Mouse (Mus musculus) yolk sac, embryonic 10.5 days (tissue): Measurements from ENCODE around the gene Atp6v0e.
A peak's percentile ranks its signal among the peaks of the same experiment; 100 is the strongest.

Experiments
- DNase-seq: peaks from one replicate; pipeline ENCODE4 v3.0.0-alpha.2; 2017; ENCODE audit warnings: low spot score

Atp6v0e gene

DNA sequence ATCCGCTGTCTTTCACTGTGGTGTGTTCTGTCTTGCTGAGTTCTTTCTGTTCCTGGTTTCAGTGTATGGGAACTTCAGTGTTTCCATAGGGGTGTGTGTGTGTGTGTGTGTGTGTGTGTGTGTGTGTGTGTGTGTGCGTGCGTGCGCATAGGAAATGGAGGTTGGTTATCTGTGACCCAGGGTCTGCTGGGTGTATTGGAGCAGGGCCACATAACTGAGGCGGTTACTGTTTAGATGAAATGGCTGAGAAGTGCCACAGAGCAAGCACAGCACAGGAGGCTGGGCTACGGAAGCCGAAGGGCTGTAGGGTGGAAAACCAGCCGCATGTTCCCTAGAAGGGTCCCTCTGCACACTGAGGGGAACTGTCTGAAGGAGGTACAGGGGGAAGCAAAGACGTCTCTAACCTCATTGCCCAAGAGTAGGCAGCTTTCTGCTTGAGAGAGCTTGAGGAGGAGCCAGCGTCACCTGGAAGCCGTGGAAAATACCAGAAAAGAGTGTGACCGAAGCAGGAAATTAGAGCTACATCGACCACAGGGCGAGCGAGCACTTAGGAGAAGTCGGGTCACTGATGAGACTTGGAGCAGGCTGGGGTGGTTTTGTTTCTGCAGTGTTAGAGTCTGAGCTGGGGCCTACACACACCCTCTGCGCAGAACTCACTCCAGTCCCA lies 23.4 kb downstream of the Atp6v0e start:
- no peak for DNase-seq

DNA sequence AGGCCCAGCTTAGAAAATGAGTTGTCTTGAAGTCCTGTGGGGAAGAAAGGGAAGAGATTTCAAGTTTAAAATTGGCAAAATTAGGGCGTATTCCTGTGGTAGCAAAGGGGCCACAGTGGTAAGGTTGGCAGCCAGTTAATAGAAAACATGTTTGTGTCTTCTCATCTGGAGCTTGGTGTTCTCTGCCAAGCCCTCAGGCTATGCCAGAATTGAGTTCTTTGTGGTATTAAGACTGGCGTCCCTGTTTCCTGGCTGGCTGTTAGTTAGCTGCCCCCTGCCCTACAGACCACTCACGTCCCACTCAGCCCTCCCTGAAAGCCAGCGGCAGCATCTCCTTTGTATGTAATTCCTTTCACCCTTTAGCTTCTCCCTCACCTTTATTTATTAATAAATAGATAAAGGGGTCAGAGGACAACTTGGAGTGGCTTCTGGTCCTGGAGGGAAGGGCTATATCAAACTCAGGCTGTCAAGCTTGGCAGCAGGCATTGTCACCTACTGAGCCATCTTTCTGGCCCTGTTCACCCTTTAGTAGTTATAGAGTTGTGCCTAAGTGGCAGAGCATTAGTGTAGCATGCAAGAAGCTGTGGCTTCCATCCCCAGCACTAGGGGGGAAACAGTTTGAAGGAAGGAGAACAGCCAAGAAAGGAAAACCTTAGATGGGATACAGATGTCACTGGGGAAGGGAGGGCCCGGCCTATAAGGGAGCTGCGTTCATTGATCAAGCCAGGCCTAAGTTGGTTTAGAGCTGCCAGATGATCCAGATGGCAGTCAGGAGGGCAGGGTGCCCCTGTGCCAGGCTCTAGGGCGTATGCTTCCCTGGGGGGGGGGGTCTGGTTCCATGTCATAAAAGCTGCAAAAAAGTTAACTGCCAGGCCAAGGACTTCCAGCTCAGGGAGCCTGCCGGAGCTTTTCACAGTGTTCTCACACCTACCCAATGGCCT lies 26.0 kb downstream of the Atp6v0e start:
- DNase-seq, result no peak

DNA sequence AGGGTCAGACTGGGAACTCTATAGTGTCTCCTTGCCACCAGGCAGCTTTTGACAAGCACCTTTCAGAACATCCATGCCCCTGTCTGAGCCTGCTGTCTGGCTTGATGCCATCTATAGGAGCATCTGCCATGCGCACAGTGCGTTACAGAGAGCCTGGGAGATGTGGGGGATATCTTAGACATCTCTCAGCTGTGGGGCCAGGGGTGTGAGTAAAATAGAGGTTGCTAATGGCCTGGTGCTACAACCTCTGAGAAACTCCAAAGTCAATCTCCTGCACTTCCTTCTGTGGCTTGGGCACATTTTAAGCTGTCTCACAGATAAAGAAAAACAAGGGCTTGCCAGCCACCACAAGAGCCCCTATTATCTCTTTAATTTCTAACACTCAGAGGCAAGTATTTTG lies 26.8 kb downstream of the Atp6v0e start:
- no peak for DNase-seq

DNA sequence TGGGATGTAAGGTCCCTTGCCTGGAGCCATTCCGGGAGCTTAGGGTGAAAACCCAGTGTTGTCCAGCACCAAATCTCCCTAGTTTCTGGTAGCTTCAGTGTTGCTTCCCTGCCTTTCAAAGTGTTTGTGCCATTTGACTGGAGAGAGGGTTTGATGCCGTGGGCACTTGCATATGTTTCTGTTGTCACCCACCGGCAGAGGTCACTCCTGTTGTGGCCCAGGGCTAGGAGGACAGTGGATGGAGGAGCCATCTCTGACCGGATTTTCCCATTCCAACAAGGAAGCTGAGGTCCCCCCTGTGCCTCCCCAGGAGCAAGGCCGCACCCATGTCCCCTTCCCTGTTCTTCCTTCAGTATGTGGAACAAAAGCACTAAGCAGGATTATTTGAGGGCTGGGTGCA lies 27.2 kb downstream of the Atp6v0e start:
- no peak for DNase-seq

DNA sequence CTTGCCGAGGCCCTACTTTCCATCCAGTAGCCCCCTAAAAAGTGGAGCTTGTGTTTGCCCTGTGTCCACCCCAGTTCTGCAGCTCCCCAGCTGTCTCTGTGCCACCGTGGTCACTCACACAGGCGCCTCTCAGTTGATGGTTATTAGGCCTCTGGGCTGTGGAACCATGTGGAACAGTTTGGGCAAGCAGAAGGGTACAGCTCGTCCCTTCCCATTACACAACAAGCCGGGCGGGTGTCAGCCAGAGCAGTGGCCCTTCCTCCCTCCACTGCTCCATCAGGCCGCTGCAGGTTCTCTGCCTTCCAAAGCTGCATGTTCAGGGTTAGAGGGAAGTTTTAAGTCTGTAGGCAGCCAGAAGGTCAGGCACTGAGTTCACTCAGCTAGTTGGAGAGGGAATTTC lies 28.1 kb downstream of the Atp6v0e start:
- no peak for DNase-seq

DNA sequence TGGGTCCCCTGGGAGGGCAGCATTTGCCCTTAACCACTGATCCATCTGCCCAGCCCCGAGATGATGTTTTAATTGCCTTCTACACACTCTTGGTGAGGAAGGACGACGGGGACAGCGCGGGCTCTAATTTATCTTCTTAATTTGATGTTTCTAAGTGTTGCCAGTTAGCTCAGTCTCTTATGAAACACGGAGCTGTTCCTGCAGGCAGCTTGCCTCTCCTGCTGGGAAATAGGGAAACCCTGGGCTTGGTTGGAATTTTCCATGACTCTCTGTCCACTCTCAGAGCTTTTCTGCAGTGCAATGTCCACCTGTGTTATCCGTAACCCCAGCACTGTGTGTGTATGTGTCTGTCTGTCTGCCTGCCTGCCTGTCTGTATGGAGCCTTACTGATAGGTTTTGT lies 30.4 kb downstream of the Atp6v0e start:
- no peak for DNase-seq

DNA sequence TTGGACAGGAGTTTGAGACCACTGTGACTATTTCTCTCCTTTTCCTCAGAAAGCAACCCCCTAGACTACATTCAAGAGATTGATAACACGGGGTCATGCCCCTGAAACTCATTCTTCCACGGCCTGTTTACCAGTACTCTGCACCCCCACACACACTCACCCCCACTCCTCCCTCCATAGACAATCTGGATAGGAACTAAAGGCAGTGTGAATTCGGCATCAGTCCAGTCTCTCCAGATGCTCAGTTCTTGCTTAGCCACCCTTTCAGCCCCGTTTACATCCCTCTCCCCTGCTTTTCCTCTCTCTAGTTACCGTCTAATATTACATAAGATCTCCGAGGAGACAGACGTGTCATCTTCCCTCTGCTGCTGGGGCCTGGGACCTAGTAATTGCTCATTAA lies 31.1 kb downstream of the Atp6v0e start:
- no peak for DNase-seq

DNA sequence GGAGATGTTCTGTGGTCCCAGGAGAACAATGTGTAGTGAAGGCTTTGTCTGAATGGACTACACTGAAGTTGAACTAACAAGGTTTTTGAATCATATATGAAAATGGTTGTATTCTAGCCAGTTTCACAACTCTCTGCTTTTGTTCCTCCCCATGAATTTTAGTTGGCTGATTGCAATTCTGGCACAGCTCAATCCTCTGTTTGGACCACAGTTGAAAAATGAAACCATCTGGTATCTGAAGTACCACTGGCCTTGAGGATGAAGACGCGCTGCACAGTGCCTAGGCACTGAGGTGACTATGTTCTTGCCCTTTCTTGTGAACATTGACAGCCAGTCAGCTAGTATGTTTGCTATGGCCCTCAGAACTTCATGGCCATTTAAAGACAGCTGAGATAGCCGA lies 32.2 kb downstream of the Atp6v0e start:
- DNase-seq, result no peak

DNA sequence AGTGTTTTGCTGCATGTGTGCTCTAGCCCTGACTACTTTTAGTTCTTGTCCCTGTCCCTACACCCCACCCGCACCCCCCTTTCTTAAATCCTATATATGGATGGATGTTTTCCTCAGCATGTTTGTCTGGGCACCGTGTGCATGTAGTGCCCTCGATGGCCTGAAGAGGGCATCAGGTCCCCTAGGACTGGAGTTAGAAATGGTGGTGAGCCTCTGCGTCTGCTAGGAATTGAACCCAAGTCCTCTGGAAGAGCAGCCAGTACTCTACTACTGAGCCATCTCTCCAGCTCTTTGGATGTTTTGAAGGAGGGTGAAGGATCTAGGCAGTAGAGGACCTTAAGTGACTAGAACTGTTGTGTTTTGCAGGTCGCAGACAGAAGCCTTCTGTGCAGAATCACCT lies 35.8 kb downstream of the Atp6v0e start:
- no peak for DNase-seq

DNA sequence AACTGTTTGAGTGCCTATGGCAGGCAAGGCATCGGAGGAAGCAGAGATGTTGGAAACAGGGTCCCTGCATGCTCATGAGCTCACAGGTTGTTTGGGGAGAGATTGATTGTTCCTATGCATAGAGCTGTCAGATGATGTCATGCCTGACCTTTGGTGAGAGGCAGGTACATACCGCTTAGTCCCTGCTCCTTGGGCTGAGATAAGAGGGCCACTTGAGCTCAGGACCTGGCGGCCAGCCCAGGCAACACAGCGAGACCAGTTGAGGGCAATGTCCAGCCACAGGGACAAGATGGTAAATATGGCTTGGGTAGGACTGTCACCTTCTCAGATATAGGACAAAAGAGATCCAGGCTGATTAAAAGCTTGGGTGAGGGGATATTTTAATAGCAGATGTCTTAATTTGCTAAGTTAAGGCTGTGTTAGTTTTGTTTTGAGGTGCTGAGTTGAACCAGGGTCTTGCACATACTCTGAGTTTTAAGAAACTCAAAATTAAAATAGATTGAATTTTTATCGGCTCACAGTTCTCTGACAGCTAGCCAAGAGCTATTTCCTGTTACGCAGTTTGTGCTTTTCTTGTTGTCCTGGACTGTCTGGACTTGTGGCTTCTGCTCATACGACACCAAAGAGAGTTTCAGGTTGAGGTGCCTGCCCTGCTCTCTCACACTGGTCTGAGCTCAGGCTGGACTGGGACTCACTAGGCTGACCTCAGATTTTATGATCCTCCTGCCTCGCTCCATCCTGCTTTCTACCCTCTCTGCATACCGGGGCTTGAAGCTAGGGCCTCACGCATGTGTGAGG lies 37.0 kb downstream of the Atp6v0e start:
- DNase-seq, result peak; percentile 82

DNA sequence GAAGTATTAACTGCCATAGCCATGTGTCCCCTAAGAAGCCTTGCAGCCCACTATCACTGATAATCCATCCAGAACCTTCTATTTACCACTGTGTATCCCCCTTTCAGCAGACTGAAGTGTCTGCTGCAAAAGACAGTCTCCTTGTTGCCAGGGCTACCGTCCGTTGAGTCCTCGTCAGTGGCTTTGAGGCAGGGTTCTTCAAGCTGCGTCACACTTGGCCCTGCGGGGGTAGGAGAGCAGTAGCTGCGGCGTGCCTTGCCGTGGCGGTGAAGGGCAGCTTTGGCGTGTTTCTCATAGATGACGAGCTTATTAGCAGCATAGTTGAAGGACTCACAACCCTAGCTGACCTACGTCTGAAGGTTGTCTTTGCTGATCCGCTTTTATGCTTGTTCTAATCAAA lies 38.5 kb downstream of the Atp6v0e start:
- DNase-seq, result no peak

DNA sequence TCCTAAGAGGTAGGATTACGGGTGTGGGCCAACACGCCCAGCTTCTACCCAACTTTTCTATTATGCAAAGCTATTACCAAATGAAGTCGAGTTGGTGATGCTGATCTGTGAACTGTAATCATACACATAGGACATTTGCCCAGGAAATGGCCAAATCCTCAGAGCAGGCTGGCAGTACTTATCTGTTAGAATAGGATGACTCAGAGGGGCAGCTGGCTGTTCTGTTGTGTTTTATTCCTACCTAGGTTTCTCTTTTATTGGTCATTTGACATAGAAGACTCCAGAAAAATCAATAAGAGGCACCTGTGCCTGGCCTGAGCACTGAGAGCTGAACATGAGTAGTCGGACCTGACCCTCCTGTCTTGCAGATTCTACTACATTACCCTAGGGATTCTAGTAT lies 39.6 kb downstream of the Atp6v0e start:
- DNase-seq, result no peak

DNA sequence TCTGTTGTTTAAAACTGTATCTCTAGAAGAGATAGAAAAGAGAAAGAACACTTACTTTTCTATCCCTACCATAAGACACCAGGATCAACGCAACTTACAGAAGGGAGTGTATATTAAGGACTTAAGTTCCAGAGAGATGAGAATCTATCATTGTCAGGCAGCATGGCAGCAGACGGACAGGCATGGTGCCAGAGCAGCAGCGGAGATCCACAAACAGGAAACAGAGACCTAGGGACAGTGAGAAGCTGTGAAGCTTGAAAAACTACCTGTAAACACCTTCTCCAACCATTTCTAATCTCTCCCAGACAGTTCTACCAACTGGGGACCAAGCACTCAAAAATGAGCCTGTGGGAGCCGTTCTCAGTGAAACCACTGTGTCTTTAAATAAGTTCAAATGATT lies 40.6 kb downstream of the Atp6v0e start:
- no peak for DNase-seq

DNA sequence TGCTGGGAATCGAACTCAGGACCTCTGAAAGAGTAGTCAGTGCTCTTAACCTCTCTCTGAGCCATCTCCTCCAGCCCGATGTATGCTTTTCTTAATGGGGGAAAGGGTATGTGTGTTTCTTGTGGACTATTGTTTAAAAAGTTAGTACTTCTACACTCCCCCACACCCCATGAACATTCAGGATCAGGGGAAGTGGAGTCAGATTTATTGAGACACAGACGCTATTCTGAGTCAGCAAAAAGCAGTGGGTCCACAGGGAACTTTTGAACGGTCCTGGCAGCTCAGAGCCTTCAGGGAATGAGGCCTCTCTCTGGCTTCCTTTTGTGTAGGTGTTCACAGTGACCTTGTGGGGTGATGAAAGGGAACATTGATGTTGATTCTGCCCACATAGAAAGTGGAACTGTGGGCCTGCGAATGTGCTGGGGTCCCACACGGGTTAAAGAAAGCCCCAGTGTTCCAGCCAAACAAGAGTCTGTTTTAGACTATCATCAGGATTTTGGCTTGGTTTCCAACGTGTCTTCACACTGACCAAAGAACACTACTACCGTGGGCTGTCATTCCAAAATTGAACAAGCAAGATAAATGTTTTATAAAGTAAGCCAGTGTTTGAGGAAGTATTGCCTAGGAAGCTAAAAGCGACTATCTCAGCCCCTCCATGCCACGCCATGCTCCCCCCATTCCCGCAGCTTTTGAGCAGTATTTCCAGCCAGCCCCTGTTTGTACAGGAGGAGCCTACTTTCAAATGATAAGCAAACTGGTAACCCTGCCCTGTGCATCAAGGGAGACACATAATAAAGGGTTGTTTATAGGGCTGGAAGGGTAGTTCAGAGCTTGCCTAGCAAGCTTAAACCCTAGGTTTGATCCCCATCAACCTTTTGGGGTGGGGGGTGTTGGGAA lies 42.7 kb downstream of the Atp6v0e start:
- no peak for DNase-seq

DNA sequence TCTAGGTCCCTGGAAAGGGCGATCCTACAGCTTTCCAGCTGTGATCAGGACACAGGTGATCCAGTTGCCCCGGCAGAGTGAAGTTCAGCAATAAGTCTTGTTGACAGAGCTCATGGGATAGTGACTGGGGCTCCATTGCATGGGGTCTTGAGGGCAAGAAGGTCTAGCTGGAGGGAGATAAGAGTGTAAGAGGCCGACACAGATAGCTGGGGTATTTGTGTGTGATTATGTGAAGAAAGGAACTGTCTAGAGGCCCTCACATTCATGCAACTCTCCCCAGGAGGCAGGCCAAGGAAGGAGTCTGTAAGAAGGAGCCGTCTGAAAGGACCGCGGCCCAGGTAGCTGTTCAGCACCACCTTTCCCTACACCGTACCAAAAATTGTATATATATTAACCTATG lies 44.0 kb downstream of the Atp6v0e start:
- DNase-seq, result no peak

DNA sequence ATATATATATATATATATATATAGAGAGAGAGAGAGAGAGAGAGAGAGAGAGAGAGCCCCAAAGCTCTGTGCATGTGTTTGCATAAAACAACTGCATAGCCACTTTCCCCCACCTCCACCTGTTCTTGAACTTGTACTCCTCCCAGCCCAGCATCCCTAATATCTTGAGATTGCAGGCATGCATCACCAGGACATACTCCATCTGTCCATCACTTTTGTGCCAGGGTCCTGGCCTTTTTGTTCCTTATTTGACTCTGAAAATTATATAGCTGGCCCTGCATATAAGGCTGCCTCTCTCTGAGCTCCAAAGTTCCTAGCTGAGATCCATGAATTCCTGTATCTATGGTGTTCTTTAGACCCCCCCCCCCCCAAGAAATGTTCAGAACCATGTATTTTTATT lies 45.5 kb downstream of the Atp6v0e start:
- no peak for DNase-seq

DNA sequence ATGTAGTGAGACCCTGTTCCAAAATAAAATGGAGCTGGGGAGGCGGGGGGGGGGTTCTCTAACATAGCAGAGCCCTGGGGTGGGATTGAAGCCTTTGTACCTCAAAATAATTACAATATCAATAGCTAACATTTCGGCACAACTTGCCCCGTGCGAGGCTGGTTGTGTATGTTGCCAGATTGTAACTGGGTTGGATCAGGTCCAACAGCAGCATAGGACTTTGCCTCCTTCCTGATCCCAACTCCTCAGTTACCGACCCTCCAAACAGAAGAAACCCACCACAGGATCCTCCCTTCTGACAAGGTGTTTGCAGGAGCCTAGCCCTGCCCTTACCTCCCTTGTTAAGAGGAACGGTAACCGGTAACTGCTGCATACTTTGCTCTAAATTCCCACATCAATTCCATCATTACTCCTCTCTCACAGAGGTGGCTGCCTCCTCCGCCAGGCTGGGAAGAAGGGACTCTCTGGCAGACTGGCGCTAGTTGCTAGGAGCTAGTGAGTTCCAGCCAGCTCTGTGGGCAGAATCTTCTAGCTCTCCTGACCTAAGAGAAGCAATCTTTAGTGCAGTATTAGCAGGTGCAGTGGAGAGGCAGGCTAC lies 46.1 kb downstream of the Atp6v0e start:
- no peak for DNase-seq

DNA sequence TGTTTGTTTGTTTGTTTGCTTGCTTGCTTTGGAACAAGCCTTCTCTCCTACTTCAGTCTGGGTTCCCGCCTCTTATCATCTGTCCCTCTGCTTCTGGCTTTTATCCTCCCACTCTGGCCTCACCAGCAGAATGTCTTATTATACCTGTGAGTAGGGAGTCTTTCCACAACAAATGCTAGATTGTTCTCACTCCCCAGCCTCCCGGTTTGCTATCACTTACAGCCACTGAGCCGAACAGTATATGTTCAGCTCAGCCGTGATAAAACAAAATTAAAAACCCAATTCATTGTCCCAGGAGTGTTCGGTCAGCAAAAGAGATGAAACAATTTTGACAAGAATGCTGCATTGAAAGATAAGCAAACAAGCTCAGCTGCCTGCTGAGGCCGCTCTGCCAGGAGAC lies 47.0 kb downstream of the Atp6v0e start:
- no peak for DNase-seq

DNA sequence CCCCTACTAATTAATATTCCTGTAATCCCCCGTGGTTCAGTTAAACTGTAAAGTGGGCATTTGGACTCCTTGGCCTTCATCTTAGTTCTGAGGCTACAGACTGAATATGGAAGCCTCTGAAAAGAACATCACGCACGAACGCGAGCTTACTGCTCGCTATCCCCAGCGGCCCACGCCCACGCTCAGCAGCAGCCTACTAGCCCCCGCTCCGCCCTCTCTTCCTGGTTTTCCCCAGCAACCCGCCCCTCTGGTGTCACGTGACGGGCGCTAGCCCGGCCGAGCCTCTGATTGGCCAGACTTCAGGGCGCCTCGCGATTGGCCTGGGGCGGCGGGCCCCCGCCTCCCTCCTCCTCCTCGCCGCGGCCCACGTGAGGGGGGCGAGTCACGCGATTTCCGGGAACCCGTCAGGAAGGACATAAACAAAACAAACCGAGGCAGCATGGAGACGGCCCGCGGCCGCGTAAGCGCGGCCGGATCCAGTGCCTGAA lies 52.3 kb downstream of the Atp6v0e start, which contains the start of gene Crebrf:
Gene Crebrf (plus strand): TSS at position 380 of the 488 bp plus-strand sequence.
- peak; percentile 98 for DNase-seq

DNA sequence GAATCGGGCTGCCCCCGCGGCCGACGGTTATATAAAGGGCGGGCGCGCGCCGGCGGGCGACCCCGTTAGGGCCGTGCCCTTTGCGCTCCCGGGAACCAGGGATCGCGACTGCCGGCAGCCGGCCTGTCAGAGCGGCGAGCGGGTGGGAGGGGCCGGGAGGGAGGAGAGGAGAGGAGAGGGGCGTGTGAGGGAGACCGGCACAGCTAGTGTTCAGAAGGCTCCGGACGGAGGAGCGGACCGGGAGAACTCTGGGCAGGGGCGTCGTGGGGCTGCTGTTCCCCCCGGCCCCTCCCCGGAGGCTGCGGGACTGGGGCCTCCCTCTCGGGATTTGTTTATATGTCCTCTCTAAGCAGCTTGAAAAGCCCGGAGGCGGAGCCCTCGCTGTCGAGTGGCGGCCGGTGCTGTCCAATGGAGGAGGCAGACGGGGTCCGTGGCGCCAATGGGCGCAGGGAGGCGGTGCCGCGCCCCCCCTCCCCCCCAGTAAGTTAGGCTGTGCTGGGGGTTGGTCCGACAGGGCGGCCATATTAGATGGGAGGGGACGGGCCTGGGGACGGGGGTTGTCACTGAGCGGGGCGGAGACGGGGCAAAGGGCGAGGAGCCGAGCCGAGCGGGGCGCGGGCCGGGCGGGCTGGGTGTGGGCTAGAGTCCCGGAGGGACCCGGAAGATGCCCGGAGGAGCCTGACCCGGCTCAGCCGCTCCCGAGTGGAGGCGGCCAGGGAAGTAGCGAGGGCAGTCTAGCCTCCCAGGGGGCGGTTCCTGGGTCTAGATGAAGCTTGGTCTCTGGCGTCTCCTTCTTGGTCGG lies 53.1 kb downstream of the Atp6v0e start:
- peak; percentile 100 for DNase-seq
